Mouse (Mus musculus): ENCODE measurements at regions not wholly inside any gene's neighbourhood (a gene's known extent, or its start where the extent isn't known, plus 50 kb on each side); places are given as distances from the start of the nearest gene placed in this dataset.

GRCm38 (mm10) chr3:60138319-60138718, 56.6 kb downstream of the Sucnr1 start:
- DNase-seq: no peak

- no peak for DNase-seq
Observed at GRCm38 (mm10) chr3:60159865-60160264, 78.2 kb downstream of the Sucnr1 start.

GRCm38 (mm10) chr3:60167633-60168032, 86.0 kb downstream of the Sucnr1 start:
- no peak for DNase-seq

- no peak for DNase-seq
Observed at GRCm38 (mm10) chr3:60168135-60168926, 86.7 kb downstream of the Sucnr1 start.

GRCm38 (mm10) chr3:60169606-60170005, 87.9 kb downstream of the Sucnr1 start:
- DNase-seq: peak; percentile 7

- DNase-seq: no peak
Observed at GRCm38 (mm10) chr3:60184481-60184880, 102.8 kb downstream of the Sucnr1 start.

- no peak for DNase-seq
Observed at GRCm38 (mm10) chr3:60196031-60196430, 114.4 kb downstream of the Sucnr1 start.

- no peak for DNase-seq
Observed at GRCm38 (mm10) chr3:60207936-60208335, 126.3 kb downstream of the Sucnr1 start.

GRCm38 (mm10) chr3:60218938-60219337, 137.3 kb downstream of the Sucnr1 start:
- DNase-seq: no peak

- no peak for DNase-seq
Observed at GRCm38 (mm10) chr3:60240664-60241063, 159.0 kb downstream of the Sucnr1 start.

- DNase-seq: no peak
Observed at GRCm38 (mm10) chr3:60266666-60267415, 185.2 kb downstream of the Sucnr1 start.

- DNase-seq: no peak
Observed at GRCm38 (mm10) chr3:60267416-60268174, 185.9 kb downstream of the Sucnr1 start.

GRCm38 (mm10) chr3:60270463-60270862, 188.8 kb downstream of the Sucnr1 start:
- no peak for DNase-seq

- no peak for DNase-seq
Observed at GRCm38 (mm10) chr3:60273744-60274143, 192.1 kb downstream of the Sucnr1 start.

- DNase-seq: no peak
Observed at GRCm38 (mm10) chr3:60275249-60275838, 193.7 kb downstream of the Sucnr1 start.

- DNase-seq: peak; percentile 10
Observed at GRCm38 (mm10) chr3:60277791-60278190, 194.8 kb upstream of the Mbnl1 start.

GRCm38 (mm10) chr3:60281229-60281628, 191.4 kb upstream of the Mbnl1 start:
- no peak for DNase-seq

- DNase-seq: no peak
Observed at GRCm38 (mm10) chr3:60281959-60282495, 190.6 kb upstream of the Mbnl1 start.

- DNase-seq: no peak
Observed at GRCm38 (mm10) chr3:60292142-60292541, 180.5 kb upstream of the Mbnl1 start.

GRCm38 (mm10) chr3:60292940-60293339, 179.7 kb upstream of the Mbnl1 start:
- DNase-seq: no peak

GRCm38 (mm10) chr3:60305399-60305798, 167.2 kb upstream of the Mbnl1 start:
- no peak for DNase-seq

GRCm38 (mm10) chr3:60310402-60310801, 162.2 kb upstream of the Mbnl1 start:
- no peak for DNase-seq

All from heart, postnatal 4 days (tissue).